Mouse (Mus musculus): Measurements from ENCODE around the gene Rdh9. TPM values are rescaled to one million over a fixed set of nuclear protein-coding genes. Genes with fewer than 3 reads are reported as not detected.
"Not testable (repeated sequence)": the region's sequence is repeated elsewhere in the genome, so short reads cannot be mapped to it uniquely, and the experiment has no call there.

Rdh9 gene
- total RNA-seq, 2 experiments from 2014 or later, result not detected

DNA sequence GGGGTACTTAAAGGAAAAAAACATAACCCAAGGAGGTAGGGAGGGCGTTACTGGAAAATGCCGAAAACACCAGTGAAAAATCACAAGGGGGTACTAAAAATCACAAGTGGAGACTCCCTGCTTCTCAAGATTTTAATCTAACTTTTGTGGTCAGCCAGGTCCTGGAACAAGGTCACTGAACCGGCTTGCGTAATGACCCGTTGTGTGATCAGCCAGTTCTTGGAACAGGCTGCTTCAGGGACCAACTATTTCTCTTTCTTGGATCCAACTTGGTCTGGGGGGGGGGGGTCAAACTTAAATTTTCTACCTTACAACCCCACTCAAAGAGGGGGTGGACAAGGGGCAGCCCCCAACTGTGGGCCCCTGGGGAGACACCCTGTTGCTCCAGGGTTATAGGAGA lies 61.6 kb downstream of the Rdh9 start:
- intact Hi-C loops (cut with DNase I); DNase-seq (ENCODE audit: low spot score): not testable (repeated sequence)

DNA sequence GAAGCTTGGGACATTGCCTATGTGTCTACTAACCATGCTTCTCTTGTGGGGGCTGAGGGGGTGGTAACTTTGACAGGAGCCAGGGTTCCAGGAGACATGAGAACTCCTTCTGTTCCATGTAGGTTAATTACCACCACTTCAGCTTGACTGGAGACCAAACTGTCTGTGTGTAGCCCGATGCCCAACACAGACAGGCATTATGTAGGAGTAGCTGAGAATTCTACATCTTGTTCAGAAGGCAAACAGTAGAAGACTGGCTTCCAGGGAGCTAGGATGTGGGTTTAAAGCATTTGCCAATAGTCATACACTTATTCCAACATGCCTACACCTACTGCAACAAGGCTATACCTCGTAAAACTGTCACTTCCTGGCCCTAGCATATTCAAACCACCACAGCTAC lies 62.4 kb downstream of the Rdh9 start:
- DNase-seq (ENCODE audit: low spot score), result no peak
- intact Hi-C loops (cut with DNase I), result no loop called here

DNA sequence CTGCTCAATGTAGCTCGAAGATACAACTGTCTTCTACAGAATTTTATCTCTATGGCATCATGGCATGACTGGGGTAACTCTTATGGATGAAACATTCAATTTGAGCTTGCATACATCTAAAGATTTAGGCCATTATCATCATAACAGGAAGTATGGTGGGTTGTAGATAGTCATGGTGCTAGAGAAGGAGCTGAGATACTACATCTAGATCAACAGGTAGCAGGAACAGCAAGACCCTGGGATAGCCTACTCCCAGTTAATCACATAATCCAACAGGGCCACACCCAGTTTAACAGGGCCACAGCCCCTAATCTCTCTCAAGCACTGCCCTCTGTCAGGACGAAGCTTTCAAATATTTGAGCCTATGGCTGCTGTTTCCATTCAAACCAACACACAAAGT lies 64.6 kb downstream of the Rdh9 start:
- intact Hi-C loops (cut with DNase I), result no loop called here
- no peak for DNase-seq (ENCODE audit: low spot score)

Other genes with a start within 250 kb of the Rdh9 start
- gene Nxph4, start 241.8 kb upstream of the Rdh9 start, total RNA-seq (2021), result under 1 TPM; 0.31 to 0.34 TPM
- gene Lrp1, start 155.2 kb upstream of the Rdh9 start, total RNA-seq (2021), result 10 to 100 TPM; 70.7 to 90.2 TPM
- gene Stat6, start 133.4 kb upstream of the Rdh9 start, total RNA-seq (2021), result 10 to 100 TPM; 45.3 to 47.6 TPM
- 1 to 10 TPM; 3.4 to 4.4 TPM for gene Nemp1, start 109.5 kb upstream of the Rdh9 start, total RNA-seq (2021)
- 1 to 10 TPM; 5.6 to 7.0 TPM for gene Nab2, start 107.8 kb upstream of the Rdh9 start, total RNA-seq (2021)
- under 1 TPM in 1 of 2 experiments, not detected in 1; 0.10 TPM for gene Myo1a, start 71.2 kb upstream of the Rdh9 start, total RNA-seq (2021)
- not detected for gene Tac2, start 51.9 kb upstream of the Rdh9 start, total RNA-seq (2021)
- gene Zbtb39, start 36.8 kb upstream of the Rdh9 start, total RNA-seq (2021), result 1 to 10 TPM; 6.8 to 8.3 TPM
- gene Gpr182, start 24.7 kb upstream of the Rdh9 start, total RNA-seq (2021), result 1 to 10 TPM; 3.4 to 3.8 TPM
- gene Rdh1, start 16.7 kb upstream of the Rdh9 start, total RNA-seq (2021), result under 1 TPM in 1 of 2 experiments, not detected in 1; 0.08 TPM
- under 1 TPM in 1 of 2 experiments, not detected in 1; 0.20 TPM for gene Rdh16f1, start 16.6 kb upstream of the Rdh9 start, total RNA-seq (2021)
- gene Rdh16, start 24.8 kb downstream of the Rdh9 start, total RNA-seq (2021), result not detected
- gene Rdh19, start 73.5 kb downstream of the Rdh9 start, total RNA-seq (2021), result not detected
- not detected for gene Rdh16f2, start 90.1 kb downstream of the Rdh9 start, total RNA-seq (2021)
- not detected for gene Rdh7, start 112.4 kb downstream of the Rdh9 start, total RNA-seq (2021)
- gene Sdr9c7, start 122.1 kb downstream of the Rdh9 start, total RNA-seq (2021), result not detected
- not detected for gene Hsd17b6, start 231.2 kb downstream of the Rdh9 start, total RNA-seq (2021)
- 1 to 10 TPM; 2.1 to 2.2 TPM for gene Prim1, start 238.8 kb downstream of the Rdh9 start, total RNA-seq (2021)

Data from heart, postnatal 25 days (tissue).